In genomic region chr15:25027865-25028264, GRCm38 (mm10) we compare ENCODE assay signal across 20 mouse cellular contexts.
DNase-seq lines count a peak whose midpoint lies in the region; ATAC-seq and TF ChIP-seq lines count a peak whose summit lies in the region.
"Had no signal": no experiment of that assay in that cellular context is flagged by ENCODE, and none has a peak within 500 bp of the region (broad histone marks: within the 10 kb centered on the region; RNA-seq: fewer than 3 reads in every experiment).

No protein-coding gene starts in this region.

- no peak overlapping the region for H3K4me2 ChIP-seq in forebrain, embryonic 15.5 days (replicated peaks)
- H3K4me2 ChIP-seq in forebrain, postnatal 0 days (ENCODE audit: low read depth), result no peak overlapping the region
- H3K4me2 ChIP-seq in neural tube, embryonic 12.5 days (replicated peaks), result no peak overlapping the region
- no peak overlapping the region for H3K4me2 ChIP-seq in neural tube, embryonic 15.5 days
- H3K4me2 ChIP-seq in midbrain, embryonic 14.5 days (ENCODE audit: low read length), result peak overlapping the region; percentile 36

- no peak overlapping the region for H3K9ac ChIP-seq in forebrain, embryonic 15.5 days (replicated peaks)
- H3K9ac ChIP-seq in forebrain, postnatal 0 days, result no peak overlapping the region
- H3K9ac ChIP-seq in neural tube, embryonic 12.5 days, result no peak overlapping the region
- H3K9ac ChIP-seq in neural tube, embryonic 15.5 days (replicated peaks), result no peak overlapping the region
- H3K9ac ChIP-seq in midbrain, embryonic 14.5 days (replicated peaks; ENCODE audit: low read length), result 0 out of 2 replicates have a peak overlapping the region, but pooled peaks have one; percentile 12
- H3K9ac ChIP-seq: stomach, embryonic 15.5 days had no signal

- H3K4me3 ChIP-seq in forebrain, embryonic 15.5 days, result no peak overlapping the region
- H3K4me3 ChIP-seq in forebrain, postnatal 0 days (ENCODE audit: low read depth, low read length), result no peak overlapping the region
- H3K4me3 ChIP-seq in neural tube, embryonic 12.5 days, result no peak overlapping the region
- H3K4me3 ChIP-seq in neural tube, embryonic 15.5 days (replicated peaks), result no peak overlapping the region
- no peak overlapping the region for H3K4me3 ChIP-seq in midbrain, embryonic 14.5 days (replicated peaks; ENCODE audit: low read depth, low read length)

- H3K36me3 ChIP-seq in forebrain, embryonic 15.5 days, result no peaks in the 10 kb centered on the region
- no peaks in the 10 kb centered on the region for H3K36me3 ChIP-seq in forebrain, postnatal 0 days (ENCODE audit: insufficient read depth)
- H3K36me3 ChIP-seq in neural tube, embryonic 12.5 days, result no peaks in the 10 kb centered on the region
- H3K36me3 ChIP-seq in neural tube, embryonic 15.5 days, result no peaks in the 10 kb centered on the region
- H3K36me3 ChIP-seq in midbrain, embryonic 14.5 days (ENCODE audit: control insufficient read depth, insufficient read depth, low read length), result no peaks in the 10 kb centered on the region
- H3K36me3 ChIP-seq: heart, embryonic 10.5 days; limb, embryonic 10.5 days; stomach, embryonic 15.5 days had no signal

- WGBS in forebrain, embryonic 15.5 days, result 65% methylated on average over 8 of the region's 8 CpGs
- 66% methylated on average over 8 of the region's 8 CpGs for WGBS in forebrain, postnatal 0 days
- WGBS in neural tube, embryonic 12.5 days, result 46% methylated on average over 8 of the region's 8 CpGs
- 30% methylated on average over 8 of the region's 8 CpGs for WGBS in neural tube, embryonic 15.5 days
- WGBS in midbrain, embryonic 14.5 days, result 31% methylated on average over 8 of the region's 8 CpGs

- no peaks in the 10 kb centered on the region for H3K27me3 ChIP-seq in forebrain, embryonic 15.5 days
- no peaks in the 10 kb centered on the region for H3K27me3 ChIP-seq in forebrain, postnatal 0 days (ENCODE audit: insufficient read depth, low read length)
- no peaks in the 10 kb centered on the region for H3K27me3 ChIP-seq in neural tube, embryonic 12.5 days (replicated peaks)
- H3K27me3 ChIP-seq in neural tube, embryonic 15.5 days (replicated peaks), result no peaks in the 10 kb centered on the region
- H3K27me3 ChIP-seq in midbrain, embryonic 14.5 days (ENCODE audit: control insufficient read depth, insufficient read depth, low read length), result no peaks in the 10 kb centered on the region
- H3K27me3 ChIP-seq: stomach, embryonic 15.5 days had no signal

- no peak for DNase-seq in forebrain, postnatal 0 days
- DNase-seq in midbrain, embryonic 14.5 days, result peak; percentile 57
- DNase-seq in heart, postnatal 36 days, result no peak
- no peak for DNase-seq in urinary bladder, adult 2 months (ENCODE audit: low spot score)
- DNase-seq: adrenal gland, postnatal 25 days; cerebellum, adult 11-12 months; gastrocnemius, postnatal 10 days; kidney, adult 9 months; kidney, postnatal 14 days; liver; lung, postnatal 4 days; thymus, postnatal 4 days had no signal

- TF ChIP-seq CTCF in forebrain, postnatal 0 days (IDR thresholded peaks at IDR 0.05; ENCODE audit: low read depth), result no peak

- intact Hi-C loops in heart, postnatal 36 days (cut with DNase I), result no loop called here

- H3K4me1 ChIP-seq in forebrain, embryonic 15.5 days, result peaks cover 17% of the 10 kb centered on the region
- H3K4me1 ChIP-seq in forebrain, postnatal 0 days (ENCODE audit: insufficient read depth), result no peaks in the 10 kb centered on the region
- peaks cover 8% of the 10 kb centered on the region; the same call in 1 of the 2 replicates for H3K4me1 ChIP-seq in neural tube, embryonic 12.5 days
- H3K4me1 ChIP-seq in neural tube, embryonic 15.5 days, result peaks cover 14% of the 10 kb centered on the region
- H3K4me1 ChIP-seq in midbrain, embryonic 14.5 days (ENCODE audit: control insufficient read depth, insufficient read depth, low read length), result peaks cover 13% of the 10 kb centered on the region; the same call in 1 of the 2 replicates
- H3K4me1 ChIP-seq: heart, embryonic 10.5 days had no signal

- H3K27ac ChIP-seq in forebrain, embryonic 15.5 days (replicated peaks), result 0 out of 2 replicates have a peak overlapping the region, but pooled peaks have one; percentile 7
- no peak overlapping the region for H3K27ac ChIP-seq in forebrain, postnatal 0 days (ENCODE audit: low read depth, low read length)
- no peak overlapping the region for H3K27ac ChIP-seq in neural tube, embryonic 12.5 days
- H3K27ac ChIP-seq in neural tube, embryonic 15.5 days (replicated peaks), result no peak overlapping the region
- peak overlapping the region; percentile 73 for H3K27ac ChIP-seq in midbrain, embryonic 14.5 days (replicated peaks; ENCODE audit: low read depth, low read length)
- H3K27ac ChIP-seq: heart, embryonic 10.5 days; limb, embryonic 10.5 days; stomach, embryonic 15.5 days had no signal

- ATAC-seq in forebrain, embryonic 15.5 days (replicated peaks), result no peak
- no peak for ATAC-seq in forebrain, postnatal 0 days
- peak; percentile 46; the same call in 1 of the 2 replicates for ATAC-seq in neural tube, embryonic 12.5 days (ENCODE audit: low FRiP score, low read depth)
- ATAC-seq in neural tube, embryonic 15.5 days (ENCODE audit: low FRiP score), result no peak
- no peak for ATAC-seq in midbrain, embryonic 14.5 days (ENCODE audit: low FRiP score, low TSS enrichment)
- ATAC-seq: CD4-positive, CD25-positive, alpha-beta regulatory T cell, adult 4 months; intestine, embryonic 16.5 days had no signal

- H3K9me3 ChIP-seq in forebrain, embryonic 15.5 days, result no peaks in the 10 kb centered on the region
- H3K9me3 ChIP-seq in forebrain, postnatal 0 days (ENCODE audit: low read length), result no peaks in the 10 kb centered on the region
- no peaks in the 10 kb centered on the region for H3K9me3 ChIP-seq in neural tube, embryonic 12.5 days
- H3K9me3 ChIP-seq in neural tube, embryonic 15.5 days (replicated peaks), result no peaks in the 10 kb centered on the region
- H3K9me3 ChIP-seq in midbrain, embryonic 14.5 days (ENCODE audit: control insufficient read depth, low read length), result no peaks in the 10 kb centered on the region
- H3K9me3 ChIP-seq: heart, embryonic 10.5 days; limb, embryonic 10.5 days; stomach, embryonic 15.5 days had no signal

Comparison
In these comparisons a context has a peak if more than half of its experiments do, and no peak if none do; other contexts are left out.
1. H3K27ac ChIP-seq: peak in forebrain, embryonic 15.5 days (single experiment) and midbrain, embryonic 14.5 days (single experiment); none in forebrain, postnatal 0 days (single experiment), neural tube, embryonic 12.5 days (single experiment) and neural tube, embryonic 15.5 days (single experiment).